13 mouse cellular contexts compared by ENCODE assay signal in genomic region chr16:97098508-97098907, GRCm38 (mm10).
DNase-seq lines count a peak whose midpoint lies in the region; ATAC-seq lines count a peak whose summit lies in the region.
"Had no signal": no experiment of that assay in that cellular context is flagged by ENCODE, and none has a peak within 500 bp of the region (broad histone marks: within the 10 kb centered on the region; RNA-seq: fewer than 3 reads in every experiment).

No protein-coding gene starts in this region.

- H3K4me3 ChIP-seq in midbrain, embryonic 12.5 days = no peak overlapping the region
- H3K4me3 ChIP-seq: heart, embryonic 12.5 days had no signal

- no peaks in the 10 kb centered on the region for H3K9me3 ChIP-seq in midbrain, embryonic 12.5 days
- H3K9me3 ChIP-seq: G1E; heart, embryonic 12.5 days had no signal

- DNase-seq in MN1 (ENCODE audit: low spot score) = peak; percentile 14
- DNase-seq in brain, adult 2 months (ENCODE audit: low read depth, low spot score) = peak; percentile 62
- DNase-seq in forelimb bud, embryonic 11.5 days (ENCODE audit: low read depth, low spot score) = peak; percentile 65
- no peak for DNase-seq in yolk sac, embryonic 10.5 days (ENCODE audit: low spot score)
- DNase-seq in adrenal gland, postnatal 10 days = no peak
- DNase-seq: cerebellum, adult 8-10 months; kidney, adult 11 months; thymus, postnatal 25 days had no signal

- H3K36me3 ChIP-seq in midbrain, embryonic 12.5 days = no peaks in the 10 kb centered on the region
- H3K36me3 ChIP-seq: G1E; heart, embryonic 12.5 days had no signal

- no peak overlapping the region for H3K9ac ChIP-seq in midbrain, embryonic 12.5 days (replicated peaks)
- H3K9ac ChIP-seq: heart, embryonic 12.5 days had no signal

- 59% methylated on average over 5 of the region's 5 CpGs for WGBS in midbrain, embryonic 12.5 days

- H3K4me1 ChIP-seq in midbrain, embryonic 12.5 days = peaks cover 11% of the 10 kb centered on the region; the same call in 1 of the 2 replicates
- H3K4me1 ChIP-seq: heart, embryonic 12.5 days had no signal

- no peak overlapping the region for H3K4me2 ChIP-seq in midbrain, embryonic 12.5 days (replicated peaks)
- H3K4me2 ChIP-seq: heart, embryonic 12.5 days had no signal

- no peaks in the 10 kb centered on the region for H3K27me3 ChIP-seq in midbrain, embryonic 12.5 days

- peak; percentile 83; the same call in 1 of the 2 replicates for ATAC-seq in midbrain, embryonic 12.5 days (ENCODE audit: low FRiP score, low read depth)
- ATAC-seq in erythroid progenitor cell, adult 5-6 weeks (replicated peaks; ENCODE audit: low FRiP score, poor library complexity, severe bottlenecking) = no peak
- ATAC-seq: lung, postnatal 0 days had no signal

- H3K27ac ChIP-seq in midbrain, embryonic 12.5 days (replicated peaks) = peak overlapping the region; percentile 54

Comparison
In these comparisons a context has a peak if more than half of its experiments do, and no peak if none do; other contexts are left out.
1. DNase-seq: peak in MN1 (single experiment), brain, adult 2 months (single experiment) and forelimb bud, embryonic 11.5 days (single experiment); none in yolk sac, embryonic 10.5 days (single experiment) and adrenal gland, postnatal 10 days (single experiment).